Mouse (Mus musculus) myocyte (in vitro differentiated cells): ENCODE results near the gene Pipox. TPM values are rescaled to one million over a fixed set of nuclear protein-coding genes. Genes with fewer than 3 reads are reported as not detected.

Source experiments
- H3K27me3 ChIP-seq: one replicate; pipeline ENCODE4 v1.6.1; 2011; ENCODE audit not compliant: control insufficient read depth, insufficient read depth, insufficient read length
- H3K36me3 ChIP-seq: one replicate; pipeline ENCODE4 v1.6.1; 2011; ENCODE audit not compliant: control insufficient read depth, insufficient read depth
- H3K4me2 ChIP-seq: one replicate; pipeline ENCODE4 v1.6.1; 2011; ENCODE audit warnings: low read depth, control low read depth
- H3K4me3 ChIP-seq: one replicate; pipeline ENCODE4 v1.5.1; 2011; ENCODE audit warnings: mild to moderate bottlenecking, control low read depth, moderate library complexity
- H3K79me2 ChIP-seq: one replicate; pipeline ENCODE4 v1.6.1; 2011; ENCODE audit not compliant: control insufficient read depth, insufficient read depth
- H3ac ChIP-seq: one replicate; pipeline ENCODE4 v1.6.1; 2011; ENCODE audit not compliant: control insufficient read depth, insufficient read length
- CEBPB ChIP-seq: IDR thresholded peaks from 2 replicates; pipeline ENCODE4 v1.6.1; 2011; ENCODE audit warnings: mild to moderate bottlenecking, moderate library complexity; ENCODE audit not compliant: poor library complexity, insufficient read depth, severe bottlenecking
- E2F4 ChIP-seq: IDR thresholded peaks from one replicate; pipeline ENCODE4 v1.6.1; 2011; ENCODE audit warnings: mild to moderate bottlenecking, control low read depth, moderate library complexity; ENCODE audit not compliant: insufficient read depth
- MAX ChIP-seq: IDR thresholded peaks from one replicate; pipeline ENCODE4 v1.6.1; 2011; ENCODE audit warnings: low read depth, mild to moderate bottlenecking, control low read depth
- MYOD1 ChIP-seq, 3 experiments: IDR thresholded peaks; one replicate each; pipeline ENCODE4 v1.6.1; 2011; ENCODE audit warnings: control low read depth in 2 of 3, low read depth in 2 of 3, mild to moderate bottlenecking in 2 of 3, moderate library complexity in 1 of 3; ENCODE audit not compliant: insufficient read length in 2 of 3, control insufficient read depth in 1 of 3
- MYOG ChIP-seq, 3 experiments: IDR thresholded peaks; one replicate each; pipeline ENCODE4 v1.6.1; 2011; ENCODE audit warnings: control low read depth in 2 of 3, low read depth in 2 of 3, mild to moderate bottlenecking in 2 of 3; ENCODE audit not compliant: insufficient read length in 2 of 3, control insufficient read depth in 1 of 3, insufficient read depth in 1 of 3
- POLR2A ChIP-seq: IDR thresholded peaks from one replicate; pipeline ENCODE4 v1.6.1; 2011; ENCODE audit warnings: low read depth, mild to moderate bottlenecking, control low read depth, moderate library complexity; ENCODE audit not compliant: insufficient read length
- POLR2AphosphoS2 ChIP-seq: IDR thresholded peaks from one replicate; pipeline ENCODE4 v1.6.1; 2011; ENCODE audit warnings: low read depth, control low read depth; ENCODE audit not compliant: insufficient read length
- REST ChIP-seq: IDR thresholded peaks from one replicate; pipeline ENCODE4 v1.6.1; 2011; ENCODE audit warnings: mild to moderate bottlenecking, control low read depth, moderate library complexity; ENCODE audit not compliant: insufficient read depth, insufficient read length
- SRF ChIP-seq: IDR thresholded peaks from one replicate; pipeline ENCODE4 v1.6.1; 2011; ENCODE audit warnings: low read depth; ENCODE audit not compliant: control insufficient read depth, insufficient read length
- TCF12 ChIP-seq: IDR thresholded peaks from one replicate; pipeline ENCODE4 v1.6.1; 2011; ENCODE audit warnings: mild to moderate bottlenecking, control low read depth; ENCODE audit not compliant: poor library complexity, insufficient read depth, severe bottlenecking
- TCF3 ChIP-seq: IDR thresholded peaks from one replicate; pipeline ENCODE4 v1.6.1; 2011; ENCODE audit warnings: low read depth, control low read depth; ENCODE audit not compliant: insufficient read length
- USF1 ChIP-seq: IDR thresholded peaks from one replicate; pipeline ENCODE4 v1.6.1; 2011; ENCODE audit warnings: low read depth, mild to moderate bottlenecking, control low read depth, moderate library complexity
- polyA plus RNA-seq: library from polyadenylated mRNA; unstranded; fragments of >200 nt; fragmentation: generic; extraction: Trizol; gene quantifications from one replicate; pipeline ENCODE4 v1.2.1, GENCODE M21; 2012; ENCODE audit warnings: missing spikeins

The Pipox gene
- polyA plus RNA-seq, 1 experiment, result not detected

DNA sequence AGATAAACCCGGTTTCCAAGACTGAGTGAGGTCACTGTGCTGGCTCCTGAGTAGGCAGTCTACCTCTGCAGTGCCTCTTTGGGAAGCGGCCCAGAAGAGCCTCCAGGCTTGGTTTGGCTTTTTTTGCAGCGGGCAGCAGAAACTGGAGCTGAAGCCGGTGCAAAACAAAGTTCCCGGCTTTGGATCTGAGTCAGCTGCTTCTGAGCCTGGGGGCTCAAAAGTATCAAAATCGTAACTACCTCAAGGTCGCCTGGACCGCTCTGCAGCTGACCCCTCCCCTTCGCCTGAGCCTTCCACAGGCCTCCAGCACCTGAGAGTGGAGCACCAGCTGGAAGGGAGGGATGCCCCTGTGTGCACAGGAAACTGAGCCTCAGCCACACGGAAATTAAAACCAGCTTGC is 23.3 kb upstream of the Pipox start:
- no peak overlapping the region for H3K4me2 ChIP-seq
- H3K36me3 ChIP-seq, result no peaks in the 10 kb centered on the region
- no peak overlapping the region for H3K4me3 ChIP-seq
- H3K79me2 ChIP-seq, result no peaks in the 10 kb centered on the region
- peaks cover 74% of the 10 kb centered on the region for H3K27me3 ChIP-seq
- no peak for TF ChIP-seq CEBPB
- TF ChIP-seq TCF3, result no peak
- TF ChIP-seq USF1, result no peak
- no peak overlapping the region for H3ac ChIP-seq

DNA sequence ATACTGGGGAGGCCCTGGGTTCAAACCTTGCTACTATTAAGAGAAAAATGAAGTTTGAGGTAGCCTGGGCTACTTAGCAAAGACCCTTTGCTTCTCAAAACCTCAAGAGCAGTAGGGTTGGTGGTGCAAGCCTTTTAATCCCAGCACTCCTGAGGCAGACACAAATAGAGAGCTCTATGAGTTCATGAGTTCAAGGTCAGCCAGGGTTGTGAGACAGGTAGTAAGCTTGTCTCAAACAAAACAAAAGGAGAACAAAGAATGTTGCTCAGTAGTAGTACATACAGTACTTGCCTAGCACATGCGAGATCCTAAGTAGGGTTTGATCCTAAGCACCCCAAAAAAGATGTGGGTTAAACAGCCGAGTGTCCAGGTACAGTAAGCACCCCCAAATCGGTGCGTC is 22.8 kb upstream of the Pipox start:
- Histone ChIP-seq H3K27me3 (peaks cover 71% of the 10 kb centered on the region), H3K79me2 (no peaks in the 10 kb centered on the region), H3K4me2 (no peak overlapping the region), H3K36me3 (no peaks in the 10 kb centered on the region), H3K4me3 (no peak overlapping the region), H3ac (no peak overlapping the region)
- TF ChIP-seq SRF (no peak), CEBPB (no peak)

DNA sequence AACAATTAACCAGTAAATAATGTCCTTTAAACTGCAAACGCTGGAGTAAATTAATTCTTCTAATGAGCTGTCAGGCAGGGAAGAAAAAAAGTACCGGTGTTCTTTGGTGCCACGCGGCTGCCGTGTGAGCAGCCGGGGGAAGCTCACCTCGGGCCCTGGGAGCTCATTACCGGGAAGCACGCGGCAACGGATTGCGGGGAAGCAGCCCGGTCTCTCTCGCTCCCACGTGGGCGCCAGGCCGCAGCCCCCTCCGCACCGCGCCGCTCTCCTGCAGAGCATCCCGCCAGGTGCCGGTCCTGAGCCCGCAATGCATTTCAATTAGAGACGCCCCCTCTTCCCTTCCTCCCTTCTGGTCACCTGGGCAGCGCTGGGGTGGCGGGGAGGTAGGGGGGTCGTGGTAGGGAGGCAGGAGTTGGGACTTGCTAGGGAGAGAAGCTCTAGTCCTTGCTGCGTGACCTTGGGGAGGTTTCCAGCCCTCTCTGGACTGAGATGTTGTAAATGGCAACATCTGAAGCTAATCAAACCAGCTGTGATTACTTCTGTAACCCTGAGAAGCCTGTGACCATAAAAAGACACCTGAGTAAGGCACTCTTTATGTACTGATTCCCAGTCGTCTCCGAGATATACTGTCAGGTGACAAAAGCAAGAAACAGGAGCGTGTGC is 20.8 kb upstream of the Pipox start:
- Histone ChIP-seq H3ac (no peak overlapping the region), H3K4me2 (no peak overlapping the region), H3K36me3 (no peaks in the 10 kb centered on the region), H3K4me3 (no peak overlapping the region), H3K79me2 (no peaks in the 10 kb centered on the region), H3K27me3 (peaks cover 70% of the 10 kb centered on the region)
- no peak for TF ChIP-seq MYOG (IDR thresholded peaks at IDR 0.05; ENCODE audit: control insufficient read depth in 1 of 3, insufficient read depth in 1 of 3, insufficient read length in 2 of 3, low read depth in 2 of 3)
- TF ChIP-seq POLR2A, result no peak
- TF ChIP-seq E2F4, result no peak
- TF ChIP-seq TCF3, result no peak
- no peak for TF ChIP-seq TCF12
- no peak for TF ChIP-seq CEBPB

DNA sequence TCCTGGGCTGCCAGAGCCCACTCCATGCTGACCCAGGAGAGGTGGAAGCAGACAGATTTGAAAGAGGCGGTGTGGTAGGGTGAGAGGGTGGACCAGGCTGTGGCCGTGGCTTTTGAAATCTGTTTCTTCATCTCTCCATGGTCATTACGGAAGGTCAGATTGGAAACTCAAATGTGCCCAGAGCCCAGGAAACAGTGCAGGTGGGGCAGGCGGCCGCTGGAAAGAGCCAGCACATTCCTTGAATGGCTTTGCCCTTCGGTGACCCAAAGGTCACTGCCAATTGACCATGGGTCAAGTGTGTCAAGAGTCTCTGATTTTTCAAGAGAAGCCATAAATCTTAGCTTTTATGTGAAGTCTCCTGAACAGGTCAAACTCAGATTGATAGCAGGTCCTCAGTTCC is 19.6 kb upstream of the Pipox start:
- Histone ChIP-seq H3K4me3 (no peak overlapping the region), H3K79me2 (no peaks in the 10 kb centered on the region), H3K36me3 (no peaks in the 10 kb centered on the region), H3ac (no peak overlapping the region), H3K4me2 (no peak overlapping the region), H3K27me3 (peaks cover 78% of the 10 kb centered on the region)
- TF ChIP-seq POLR2AphosphoS2 (no peak), TCF3 (no peak), USF1 (no peak), POLR2A (no peak), MYOG (IDR thresholded peaks at IDR 0.05; ENCODE audit: control insufficient read depth in 1 of 3, insufficient read depth in 1 of 3, insufficient read length in 2 of 3, low read depth in 2 of 3) (no peak), MAX (no peak), REST (no peak), SRF (no peak), CEBPB (no peak), MYOD1 (IDR thresholded peaks at IDR 0.05; ENCODE audit: control insufficient read depth in 1 of 3, insufficient read length in 2 of 3, low read depth in 2 of 3) (no peak), TCF12 (no peak)

DNA sequence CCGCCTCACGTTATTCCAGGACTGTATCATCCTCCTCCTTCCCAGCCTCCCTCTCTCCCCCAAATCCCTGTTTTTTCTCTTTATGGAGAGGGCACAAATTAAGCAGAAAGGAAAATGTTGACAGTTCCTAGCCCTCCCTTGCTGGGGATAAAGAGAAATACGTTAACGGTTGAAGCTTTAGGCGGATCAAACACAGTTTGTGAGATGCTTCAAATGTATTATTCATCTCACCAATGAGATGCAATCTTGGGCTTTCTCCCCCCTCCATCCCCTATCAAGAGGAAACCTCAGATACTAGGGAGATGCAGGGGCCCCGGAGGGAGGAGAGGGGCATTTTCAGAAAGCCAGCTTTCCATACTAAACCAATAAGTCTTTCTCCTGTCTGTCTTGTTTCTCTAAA is 15.9 kb upstream of the Pipox start:
- H3K4me2 ChIP-seq, result no peak overlapping the region
- no peak overlapping the region for H3ac ChIP-seq
- H3K79me2 ChIP-seq, result no peaks in the 10 kb centered on the region
- TF ChIP-seq REST (peak; percentile 34), E2F4 (no peak), MYOG (IDR thresholded peaks at IDR 0.05; ENCODE audit: control insufficient read depth in 1 of 3, insufficient read depth in 1 of 3, insufficient read length in 2 of 3, low read depth in 2 of 3) (no peak), USF1 (no peak)
- H3K36me3 ChIP-seq, result no peaks in the 10 kb centered on the region
- H3K4me3 ChIP-seq, result no peak overlapping the region
- peaks cover 77% of the 10 kb centered on the region for H3K27me3 ChIP-seq

DNA sequence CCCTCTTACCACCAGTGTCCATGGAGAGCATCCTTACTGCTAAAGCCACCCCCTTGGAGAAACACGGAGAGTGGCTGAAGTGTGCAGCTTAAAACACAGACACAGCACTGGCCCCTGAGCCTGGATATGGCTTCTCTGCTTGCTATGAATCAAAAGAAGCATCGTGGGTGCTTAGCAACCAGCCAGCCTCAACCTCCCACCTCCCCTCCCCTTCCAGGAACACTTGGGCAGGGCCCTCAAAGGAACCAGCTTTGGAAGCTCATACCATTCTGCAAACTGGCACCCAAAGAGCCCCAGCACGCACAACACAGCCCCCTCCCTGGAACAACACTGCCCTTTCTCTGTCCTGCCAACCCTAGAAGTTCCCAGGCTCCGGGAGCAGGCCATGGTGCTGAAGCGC is 15.5 kb upstream of the Pipox start:
- H3K4me2 ChIP-seq, result no peak overlapping the region
- H3K36me3 ChIP-seq, result no peaks in the 10 kb centered on the region
- peaks cover 76% of the 10 kb centered on the region for H3K27me3 ChIP-seq
- no peak overlapping the region for H3ac ChIP-seq
- TF ChIP-seq TCF12, result no peak
- TF ChIP-seq MYOG (IDR thresholded peaks at IDR 0.05; ENCODE audit: control insufficient read depth in 1 of 3, insufficient read depth in 1 of 3, insufficient read length in 2 of 3, low read depth in 2 of 3), result no peak
- no peak for TF ChIP-seq MYOD1 (IDR thresholded peaks at IDR 0.05; ENCODE audit: control insufficient read depth in 1 of 3, insufficient read length in 2 of 3, low read depth in 2 of 3)
- TF ChIP-seq MAX, result no peak
- no peak for TF ChIP-seq CEBPB
- no peak for TF ChIP-seq E2F4
- TF ChIP-seq USF1, result no peak
- no peak for TF ChIP-seq SRF
- TF ChIP-seq TCF3, result no peak
- no peak for TF ChIP-seq POLR2AphosphoS2
- TF ChIP-seq POLR2A, result no peak
- TF ChIP-seq REST, result no peak
- H3K79me2 ChIP-seq, result no peaks in the 10 kb centered on the region
- H3K4me3 ChIP-seq, result no peak overlapping the region
